Mouse (Mus musculus) heart, postnatal 0 days (tissue): ENCODE data around the gene Acap1. TPM values are rescaled to one million over a fixed set of nuclear protein-coding genes. Genes with fewer than 3 reads are reported as not detected.
"Not testable (repeated sequence)": the region's sequence is repeated elsewhere in the genome, so short reads cannot be mapped to it uniquely, and the experiment has no call there.

Experiments
- ATAC-seq: fragments of 200-750 bp; cut with Nextera tagmentation; 2 replicates; pipeline ENCODE4 v1.8.0; 2017; ENCODE audit warnings: low read depth, moderate number of reproducible peaks, moderate library complexity; ENCODE audit not compliant: insufficient read depth
- DNase-seq: peaks from one replicate; pipeline ENCODE4 v3.0.0-alpha.2; 2016; ENCODE audit warnings: low spot score
- H3K27ac ChIP-seq: fragments of 300-500 bp; sonication (generic); 2 replicates; pipeline ENCODE4 v1.5.1; 2014; ENCODE audit warnings: low read depth, mild to moderate bottlenecking
- H3K27me3 ChIP-seq: fragments of 300-500 bp; sonication (generic); 2 replicates; pipeline ENCODE4 v1.6.1; 2014; ENCODE audit warnings: low read length, mixed read lengths; ENCODE audit not compliant: control insufficient read depth, insufficient read depth
- H3K36me3 ChIP-seq: fragments of 300-500 bp; sonication (generic); replicated peaks from 2 replicates; pipeline ENCODE4 v1.6.1; 2014; ENCODE audit warnings: low read length, mixed read lengths; ENCODE audit not compliant: control insufficient read depth, insufficient read depth
- H3K4me1 ChIP-seq: fragments of 300-500 bp; sonication (generic); 2 replicates; pipeline ENCODE4 v1.6.1; 2014; ENCODE audit warnings: antibody characterized with exemption; ENCODE audit not compliant: control insufficient read depth, insufficient read depth
- H3K4me2 ChIP-seq: fragments of 300-500 bp; sonication (generic); 2 replicates; pipeline ENCODE4 v1.6.1; 2014; ENCODE audit warnings: low read depth, mild to moderate bottlenecking, low read length, moderate library complexity
- H3K4me3 ChIP-seq: fragments of 300-500 bp; sonication (generic); 2 replicates; pipeline ENCODE4 v1.5.1; 2014; ENCODE audit warnings: low read depth, low read length
- H3K9ac ChIP-seq: fragments of 300-500 bp; sonication (generic); replicated peaks from 2 replicates; pipeline ENCODE4 v1.6.1; 2014; ENCODE audit warnings: low read depth, low read length, mixed read lengths
- H3K9me3 ChIP-seq: fragments of 300-500 bp; sonication (generic); replicated peaks from 2 replicates; pipeline ENCODE4 v1.6.1; 2016; ENCODE audit warnings: low read length; ENCODE audit not compliant: control insufficient read depth
- CTCF ChIP-seq: IDR thresholded peaks from 2 replicates; pipeline ENCODE4 v1.5.1; 2016; ENCODE audit warnings: antibody characterized with exemption, control low read depth, low read depth
- EP300 ChIP-seq: IDR thresholded peaks from 2 replicates; pipeline ENCODE4 v1.6.1; 2016; ENCODE audit warnings: antibody characterized with exemption, low read depth
- WGBS: fragments of 180-500 bp; shearing (Covaris S2); extraction: QIAGEN DNeasy Blood & Tissue Kit; methylation state at CpG from one replicate; pipeline ENCODE4 v1.1.7; 2014; 5-methylcytosine and 5-hydroxymethylcytosine counted together
- polyA plus RNA-seq: library from polyadenylated mRNA; unstranded; fragments of >200 nt; fragmentation: Nextera tagmentation; extraction: Ambion mirVana; gene quantifications from 2 replicates; pipeline ENCODE4 v1.2.1, GENCODE M21; 2015
- total RNA-seq: library from RNA; depleted of rRNA; stranded (reverse); fragments of >200 nt; gene quantifications from 2 replicates; pipeline ENCODE4 v1.2.3, GENCODE M21; 2014; ENCODE audit warnings: low replicate concordance

The Acap1 gene
- total and polyA plus RNA-seq, 2 experiments from 2014 or later: 2.5 TPM

DNA sequence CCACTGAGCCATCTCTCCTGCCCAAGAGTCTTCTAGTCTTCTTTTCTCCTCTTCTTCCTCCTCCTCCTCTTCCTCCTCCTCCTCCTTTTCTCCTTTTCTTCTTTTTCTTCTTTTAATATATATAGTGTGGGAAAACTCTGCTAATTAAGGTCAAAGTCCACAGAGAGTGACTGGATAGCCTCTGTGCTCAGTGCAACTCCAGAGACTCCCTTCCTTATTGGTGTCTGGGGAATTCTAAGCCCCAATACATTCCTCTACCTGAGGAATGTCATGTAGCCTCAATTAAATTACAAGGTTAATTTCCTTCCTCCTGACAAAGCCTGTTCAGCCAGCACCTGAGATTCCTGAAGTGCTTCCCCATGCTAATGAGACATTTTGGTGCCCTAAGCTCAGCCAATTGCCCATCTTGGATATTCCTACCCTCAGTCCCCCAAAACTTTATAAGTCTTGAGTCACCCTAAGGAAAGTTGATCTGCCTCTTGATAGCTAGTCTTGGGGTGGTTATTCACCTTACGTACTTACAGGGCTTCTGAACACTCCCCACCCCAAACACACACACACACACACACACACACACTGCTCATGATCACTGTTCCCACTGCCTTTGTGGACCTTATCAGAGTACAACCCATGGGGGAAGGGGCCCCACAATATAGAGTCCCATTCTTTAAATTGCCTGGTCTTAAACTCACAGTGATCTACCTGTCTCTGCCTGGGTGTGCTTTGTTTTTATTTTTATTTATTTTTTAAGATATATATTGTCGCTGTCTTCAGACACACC lies 24.9 kb downstream of the Acap1 start:
- TF ChIP-seq EP300: no peak
- no peak for TF ChIP-seq CTCF
- ATAC-seq (no peak), DNase-seq (no peak)
- H3K9me3 ChIP-seq: no peaks in the 10 kb centered on the region
- no peak overlapping the region for H3K9ac ChIP-seq
- no peak overlapping the region for H3K4me2 ChIP-seq
- 88% methylated on average over 2 of the region's 2 CpGs for WGBS
- no peak overlapping the region for H3K27ac ChIP-seq
- H3K27me3 ChIP-seq: no peaks in the 10 kb centered on the region
- H3K36me3 ChIP-seq: no peaks in the 10 kb centered on the region
- no peaks in the 10 kb centered on the region for H3K4me1 ChIP-seq
- no peak overlapping the region for H3K4me3 ChIP-seq

- Histone ChIP-seq H3K9me3 (no peaks in the 10 kb centered on the region), H3K27ac (no peak overlapping the region), H3K36me3 (no peaks in the 10 kb centered on the region), H3K4me3 (no peak overlapping the region), H3K27me3 (no peaks in the 10 kb centered on the region), H3K4me1 (no peaks in the 10 kb centered on the region), H3K4me2 (no peak overlapping the region), H3K9ac (no peak overlapping the region)
- DNase-seq (no peak), ATAC-seq (no peak)
- TF ChIP-seq CTCF (no peak), EP300 (no peak)
- WGBS: 31% methylated on average over 9 of the region's 9 CpGs
These were observed 28.0 kb downstream of the Acap1 start for GRCm38 (mm10) chr11:69867335-69867734.

DNA sequence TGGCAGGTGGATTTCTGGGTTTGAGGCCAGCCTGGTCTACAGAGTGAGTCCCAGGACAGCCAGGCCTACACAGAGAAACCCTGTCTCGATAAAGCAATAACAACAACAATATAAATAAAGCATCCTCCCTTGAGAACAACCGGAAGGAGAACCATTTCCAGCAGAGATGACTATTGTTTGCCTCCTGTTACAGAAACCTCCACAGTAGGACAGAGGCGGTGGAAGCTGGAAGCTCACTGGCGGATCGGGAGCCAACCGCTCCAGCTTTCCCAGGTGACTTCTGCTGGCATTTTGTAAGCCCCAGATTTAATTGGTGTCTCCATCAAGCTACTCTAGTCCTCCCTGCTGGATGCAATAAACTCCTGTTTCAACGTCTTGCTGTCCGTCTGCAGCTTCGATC lies 29.8 kb downstream of the Acap1 start:
- TF ChIP-seq EP300 (no peak), CTCF (no peak)
- H3K4me3 ChIP-seq: no peak overlapping the region
- ATAC-seq (no peak), DNase-seq (no peak)
- WGBS: 76% methylated on average over 9 of the region's 9 CpGs
- H3K9me3 ChIP-seq: no peaks in the 10 kb centered on the region
- H3K27ac ChIP-seq: no peak overlapping the region
- H3K4me2 ChIP-seq: no peak overlapping the region
- no peak overlapping the region for H3K9ac ChIP-seq
- H3K36me3 ChIP-seq: no peaks in the 10 kb centered on the region
- no peaks in the 10 kb centered on the region for H3K4me1 ChIP-seq
- H3K27me3 ChIP-seq: no peaks in the 10 kb centered on the region

DNA sequence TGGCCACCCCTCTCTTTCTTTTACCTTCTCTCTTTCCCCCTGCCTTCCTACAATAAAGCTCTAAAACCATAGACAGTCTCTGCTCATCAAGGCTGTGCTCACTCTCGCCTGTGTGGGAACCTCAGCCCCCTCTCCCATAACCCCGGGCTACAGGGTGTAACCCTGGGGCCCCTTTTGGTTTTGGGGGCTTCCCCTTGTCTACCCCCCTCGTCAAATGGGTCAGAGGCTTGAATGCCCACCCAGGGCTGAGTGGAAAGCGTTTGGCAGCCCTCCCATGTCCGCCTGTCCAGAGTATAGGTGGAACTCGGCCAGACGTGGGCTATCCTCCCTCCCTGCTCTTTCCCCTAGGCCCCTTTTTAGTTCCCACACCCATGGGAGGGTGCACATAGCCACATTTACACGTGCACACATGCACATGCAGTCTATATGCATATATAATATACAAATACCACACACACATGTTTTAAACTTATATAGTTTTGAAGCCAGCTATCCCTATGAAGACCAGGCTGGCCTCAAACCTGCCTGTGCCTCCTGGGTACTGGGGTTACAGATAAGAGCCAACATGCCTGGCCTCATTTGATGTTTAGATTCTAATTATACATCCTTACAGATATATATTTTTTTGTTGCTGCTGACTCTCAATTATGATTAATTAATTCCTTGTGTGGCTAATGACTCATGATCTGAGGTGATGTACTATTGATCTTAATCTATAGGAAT lies 31.0 kb downstream of the Acap1 start:
- no peak for DNase-seq
- Histone ChIP-seq H3K27me3 (peaks cover 1% of the 10 kb centered on the region; the same call in 1 of the 2 replicates), H3K27ac (no peak overlapping the region), H3K9ac (no peak overlapping the region), H3K4me1 (no peaks in the 10 kb centered on the region), H3K9me3 (no peaks in the 10 kb centered on the region), H3K36me3 (no peaks in the 10 kb centered on the region), H3K4me2 (no peak overlapping the region), H3K4me3 (no peak overlapping the region)
- ATAC-seq: no peak
- no peak for TF ChIP-seq CTCF
- TF ChIP-seq EP300: no peak
- 38% methylated on average over 8 of the region's 8 CpGs for WGBS

DNA sequence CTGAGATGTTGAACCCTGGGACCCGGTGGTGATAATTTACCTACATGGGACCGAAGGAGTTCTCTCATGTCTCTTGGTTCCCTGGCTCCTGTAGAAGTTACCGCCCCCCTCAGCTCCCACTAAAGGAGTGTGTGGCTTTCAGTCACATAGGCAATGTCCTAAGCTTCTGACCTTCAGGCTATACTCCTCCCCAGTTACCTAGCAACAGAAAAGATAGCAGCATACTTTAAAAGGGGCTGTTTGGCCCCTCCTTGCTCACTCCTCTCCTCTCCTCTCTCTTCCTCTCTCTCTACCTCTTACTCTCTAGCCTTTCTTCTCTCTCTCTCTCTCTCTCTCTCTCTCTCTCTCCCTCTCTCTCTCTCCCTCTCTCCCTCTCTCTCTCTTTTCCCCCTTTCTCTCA lies 31.6 kb downstream of the Acap1 start:
- H3K4me2 ChIP-seq, DNase-seq, H3K27me3 ChIP-seq, ATAC-seq, H3K9me3 ChIP-seq, H3K27ac ChIP-seq, H3K4me3 ChIP-seq, H3K9ac ChIP-seq, H3K4me1 ChIP-seq, H3K36me3 ChIP-seq: not testable (repeated sequence)
- 47% methylated on average over 3 of the region's 3 CpGs for WGBS
